Mouse (Mus musculus): ENCODE measurements around the gene Gm6685. TPM values are rescaled to one million over a fixed set of nuclear protein-coding genes. Genes with fewer than 3 reads are reported as not detected.

Gene Gm6685
- polyA plus RNA-seq (2017; shearing (Covaris generic)), result under 1 TPM in 1 of 2 experiments, not detected in 1; 0.87 TPM

GRCm38 (mm10) chr11:28339224-28340150 is at the start of gene Gm6685:
TSS of gene Gm6685 (minus strand) at chr11:28339867.

Other genes with a start within 250 kb of the Gm6685 start
- under 1 TPM; 0.10 to 0.67 TPM for gene Ccdc85a, start 244.5 kb upstream of the Gm6685 start, polyA plus RNA-seq (2017; shearing (Covaris generic))

Data from inflammation-experienced regulatory T-cells (primary cell).